Mouse (Mus musculus): ENCODE results near the gene Bcl2l10.
A peak's percentile ranks its signal among the peaks of the same experiment; 100 is the strongest.
"Not testable (repeated sequence)": the region's sequence is repeated elsewhere in the genome, so short reads cannot be mapped to it uniquely, and the experiment has no call there.

Gene Bcl2l10

DNA sequence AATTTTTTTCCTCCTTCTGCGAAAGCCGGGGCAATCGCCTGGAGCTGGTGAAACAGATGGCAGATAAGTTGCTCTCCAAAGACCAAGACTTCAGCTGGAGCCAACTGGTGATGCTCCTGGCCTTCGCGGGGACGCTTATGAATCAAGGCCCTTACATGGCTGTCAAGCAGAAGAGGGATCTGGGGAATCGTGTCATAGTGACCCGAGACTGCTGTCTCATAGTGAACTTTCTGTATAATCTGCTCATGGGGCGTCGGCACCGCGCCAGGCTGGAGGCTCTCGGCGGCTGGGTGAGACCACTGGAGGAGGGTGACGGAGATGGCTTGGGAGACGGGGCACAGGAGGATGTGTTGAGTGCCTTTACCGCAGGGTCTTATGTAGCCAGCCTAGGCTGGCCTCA is 508 bp downstream of the Bcl2l10 start:
- DNase-seq: no peak

DNA sequence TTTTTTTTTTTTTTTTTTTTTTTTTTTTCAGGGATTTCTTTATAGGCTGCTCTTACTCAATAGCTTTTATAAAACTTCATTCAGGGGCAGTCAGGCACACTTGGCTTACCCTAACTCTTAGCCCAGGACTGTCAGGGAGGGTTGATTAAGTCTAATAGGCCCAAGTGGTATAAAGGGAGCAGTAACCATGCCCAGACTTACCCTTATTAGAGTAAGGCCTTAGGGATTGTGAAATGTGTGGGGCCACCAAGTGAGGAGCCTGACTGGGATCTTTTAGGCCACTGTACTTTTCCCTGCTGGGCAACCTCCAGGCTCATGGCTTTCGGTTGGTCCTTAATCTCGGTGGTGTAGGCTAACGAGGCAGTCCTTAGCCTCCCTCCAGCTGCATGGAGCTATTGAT is 1.1 kb downstream of the Bcl2l10 start:
- no peak for DNase-seq

DNA sequence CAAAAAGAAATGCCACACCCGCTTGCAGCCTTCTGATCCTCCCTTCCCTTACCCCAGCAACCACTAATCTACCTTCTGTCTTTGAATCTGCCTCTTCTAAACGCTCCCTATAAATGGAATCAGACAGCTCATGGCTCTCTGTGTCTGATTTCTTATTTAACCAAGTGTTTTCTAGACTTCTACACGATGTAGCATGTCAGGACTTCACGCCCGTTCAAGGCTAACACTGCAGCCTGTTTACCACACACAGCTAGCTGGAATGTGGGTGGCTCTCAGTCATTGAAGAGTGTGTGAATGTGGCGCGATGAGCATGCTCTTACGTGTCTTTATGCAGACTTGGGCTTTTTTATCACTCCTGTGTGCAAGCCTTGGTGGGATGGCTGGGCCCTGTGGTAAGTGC is 5.5 kb downstream of the Bcl2l10 start:
- DNase-seq: no peak

DNA sequence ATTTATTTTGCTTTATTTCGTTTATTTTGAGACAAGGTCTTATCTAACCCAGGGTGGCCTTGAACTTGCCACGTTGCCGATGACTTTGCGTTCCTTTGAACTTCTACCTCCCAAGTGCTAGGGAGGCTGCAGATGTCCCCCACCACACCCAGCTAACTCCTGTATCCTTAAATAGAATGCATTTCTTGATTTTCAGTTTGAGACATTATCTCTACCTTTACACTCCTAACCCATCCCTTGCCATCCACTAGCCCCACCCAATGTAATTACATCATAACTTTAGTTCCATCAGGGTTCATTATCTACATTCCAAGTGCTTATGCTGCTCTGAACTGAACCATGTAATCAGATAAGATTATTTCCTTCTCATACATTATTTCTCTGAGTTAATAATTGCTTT is 8.2 kb downstream of the Bcl2l10 start:
- DNase-seq: no peak

DNA sequence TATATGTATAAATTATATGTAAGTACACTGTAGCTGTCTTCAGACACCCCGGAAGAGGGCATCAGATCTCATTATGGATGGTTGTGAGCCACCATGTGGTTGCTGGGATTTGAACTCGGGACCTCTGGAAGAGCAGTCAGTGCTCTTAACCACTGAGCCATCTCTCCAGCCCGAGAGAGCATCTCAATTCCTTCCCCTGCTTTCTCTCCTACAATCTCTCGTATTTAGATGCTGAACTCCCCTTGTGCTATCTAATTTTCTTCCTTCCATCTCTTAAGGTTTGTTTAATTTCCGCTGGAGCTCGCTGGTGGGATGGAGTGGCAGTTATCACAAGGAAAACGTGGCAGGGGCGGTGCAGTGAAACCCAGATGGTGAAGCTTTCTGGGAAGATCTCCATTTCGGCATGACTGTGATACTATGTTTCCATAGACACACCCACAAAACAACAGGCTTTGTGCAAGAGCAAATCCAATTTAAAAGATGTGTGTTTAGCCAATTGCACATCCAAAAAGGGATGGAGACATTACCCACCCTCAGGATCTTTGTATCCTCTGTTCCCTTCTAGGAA is 9.6 kb downstream of the Bcl2l10 start:
- no peak for DNase-seq

DNA sequence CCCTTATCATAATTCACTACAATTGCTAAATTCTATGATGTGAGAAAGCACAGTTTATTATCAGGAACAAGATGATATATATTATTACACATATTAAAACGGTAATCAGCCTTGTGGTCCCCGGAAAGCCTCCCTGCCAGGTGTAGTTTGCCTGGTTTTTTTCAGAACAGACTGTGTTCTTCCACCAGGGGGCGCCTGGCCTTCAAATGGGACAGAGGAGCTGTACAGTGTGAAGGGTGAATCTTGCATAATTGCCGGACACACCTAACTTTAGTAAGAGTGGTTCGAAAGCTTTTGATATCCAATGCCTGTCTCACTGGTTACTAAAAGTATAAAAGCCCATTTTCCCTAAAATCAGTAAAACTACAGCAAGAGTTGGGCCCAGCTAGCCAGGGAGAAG is 14.1 kb downstream of the Bcl2l10 start:
- DNase-seq: peak; percentile 77

DNA sequence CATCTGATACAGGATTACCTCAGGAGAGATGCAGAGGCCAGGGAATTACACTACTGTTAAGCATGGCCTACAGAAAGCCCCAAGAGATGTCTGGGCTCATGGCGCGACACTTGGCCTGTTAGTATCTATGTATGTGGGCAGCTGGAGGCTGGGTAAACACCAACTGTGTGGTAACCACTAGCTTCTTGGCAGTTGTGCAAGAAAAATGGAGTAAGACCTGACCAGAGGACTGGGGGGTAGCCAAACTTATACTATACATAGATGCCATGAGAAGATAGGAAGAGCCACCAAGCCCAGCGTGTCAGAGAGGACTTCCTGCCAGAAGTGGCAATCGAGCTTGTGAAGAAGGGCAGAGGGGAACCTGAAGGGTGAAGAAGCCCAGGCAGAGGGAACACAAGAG is 14.6 kb downstream of the Bcl2l10 start:
- DNase-seq: no peak

DNA sequence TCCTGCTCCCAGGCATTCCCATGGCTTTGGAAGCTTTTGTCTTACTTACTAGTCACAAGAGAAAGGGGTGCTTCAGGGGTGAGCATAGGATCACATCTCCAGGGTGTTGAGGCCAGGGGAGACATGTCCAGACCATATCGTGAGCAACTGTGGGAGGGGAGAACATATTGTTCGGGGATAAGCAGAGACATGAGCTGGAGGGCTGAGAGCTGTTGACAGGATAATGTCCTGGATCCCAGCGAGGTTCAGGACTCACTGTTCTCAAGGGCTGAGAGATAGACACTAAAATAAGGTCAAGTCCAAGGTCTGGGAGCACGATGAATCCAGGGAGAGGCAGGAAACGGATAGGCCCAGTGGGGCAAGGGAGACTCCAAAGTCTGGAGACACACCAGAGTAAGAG is 15.4 kb downstream of the Bcl2l10 start:
- DNase-seq: no peak

DNA sequence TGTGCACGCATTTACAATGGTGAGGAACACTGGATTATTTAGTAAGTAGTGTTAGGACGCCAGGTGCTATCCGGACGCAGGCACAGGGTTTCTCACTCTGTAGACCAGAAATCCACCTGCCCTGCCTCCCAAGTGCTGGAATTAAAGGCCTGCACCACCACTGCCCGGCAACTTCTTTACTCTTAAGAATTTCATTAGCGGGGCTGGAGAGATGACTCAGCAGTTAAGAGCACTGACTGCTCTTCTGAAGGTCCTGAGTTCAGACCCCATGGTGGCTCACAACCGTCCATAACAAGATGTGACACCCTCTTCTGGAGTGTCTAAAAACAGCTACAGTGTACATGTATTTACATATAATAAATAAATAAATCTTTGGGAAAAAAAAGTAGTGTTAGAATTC is 16.1 kb downstream of the Bcl2l10 start:
- not testable (repeated sequence) for DNase-seq

DNA sequence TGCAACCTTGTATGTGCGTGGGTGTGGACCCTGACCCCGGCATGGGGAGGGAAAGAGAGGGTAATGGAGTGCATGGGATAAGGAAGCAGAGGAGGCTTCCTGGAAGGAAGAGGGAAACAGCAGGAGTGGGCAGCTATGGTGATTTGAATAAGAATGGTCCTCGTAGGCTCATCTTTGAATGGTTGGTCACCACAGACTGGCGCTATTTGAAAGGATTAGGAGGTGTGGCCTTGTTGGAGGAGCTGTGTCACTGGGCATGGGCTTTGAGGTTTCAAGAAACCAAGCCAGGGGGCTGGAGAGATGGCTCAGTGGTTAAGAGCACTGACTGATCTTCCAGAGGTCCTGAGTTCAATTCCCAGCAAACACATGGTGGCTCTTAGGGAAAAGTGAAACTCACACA is 17.6 kb downstream of the Bcl2l10 start:
- DNase-seq: no peak

DNA sequence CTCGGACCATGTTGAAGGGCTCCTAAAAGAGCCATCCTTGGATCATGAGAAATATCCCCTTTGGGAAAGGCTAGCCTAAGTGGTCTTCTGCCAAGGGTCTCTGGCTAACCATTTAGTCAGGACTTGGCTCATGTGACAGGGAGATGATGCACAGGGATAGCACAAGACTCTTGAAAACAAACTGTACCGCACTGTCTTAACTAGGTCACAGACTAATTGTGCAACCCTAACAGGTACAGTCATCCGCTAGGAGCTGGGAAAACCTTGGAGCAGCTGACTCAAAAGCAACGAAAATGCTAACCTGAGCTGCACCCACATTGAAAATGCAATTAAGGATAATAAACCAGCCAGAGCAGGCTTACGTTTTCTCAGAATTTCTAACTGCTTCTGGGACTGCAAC is 18.6 kb downstream of the Bcl2l10 start:
- DNase-seq: no peak

DNA sequence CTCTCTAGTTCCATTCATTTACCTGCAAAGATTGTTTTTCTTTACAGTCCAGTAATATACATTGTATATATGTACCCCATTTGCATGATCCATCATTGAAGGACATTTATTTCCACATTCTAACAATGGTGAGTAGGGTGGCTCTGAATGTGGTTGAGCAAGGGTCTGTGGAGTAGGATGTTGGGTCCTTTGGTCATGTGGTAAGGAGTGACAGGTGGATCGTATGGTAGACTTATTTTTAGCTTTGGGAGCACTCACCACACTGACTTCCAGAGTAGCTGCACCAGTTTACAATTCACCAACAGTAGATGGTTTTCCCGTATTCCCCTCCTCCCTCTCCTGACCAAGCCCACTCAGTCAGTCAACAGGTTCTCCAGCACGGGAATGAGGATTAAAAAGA is 21.2 kb downstream of the Bcl2l10 start:
- DNase-seq: no peak

DNA sequence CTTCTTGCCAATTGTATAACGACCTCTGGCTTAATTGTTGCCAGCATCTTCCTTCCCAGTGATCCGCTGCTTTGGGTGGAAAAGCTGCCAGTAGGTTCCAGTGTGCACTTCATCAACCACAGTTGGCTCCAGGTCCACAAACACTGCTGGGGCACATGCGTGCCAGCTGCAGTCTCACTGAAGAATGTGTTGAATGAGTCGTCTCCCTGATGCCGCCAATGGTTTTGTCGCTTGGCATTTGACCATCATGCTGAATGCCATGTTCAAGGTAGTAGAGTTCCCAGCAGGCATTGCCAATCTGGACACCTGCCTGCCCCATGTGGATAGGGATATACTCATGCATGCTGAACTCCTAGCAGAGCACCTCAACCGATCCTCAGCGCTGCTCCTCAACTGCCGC is 28.0 kb downstream of the Bcl2l10 start:
- DNase-seq: no peak

DNA sequence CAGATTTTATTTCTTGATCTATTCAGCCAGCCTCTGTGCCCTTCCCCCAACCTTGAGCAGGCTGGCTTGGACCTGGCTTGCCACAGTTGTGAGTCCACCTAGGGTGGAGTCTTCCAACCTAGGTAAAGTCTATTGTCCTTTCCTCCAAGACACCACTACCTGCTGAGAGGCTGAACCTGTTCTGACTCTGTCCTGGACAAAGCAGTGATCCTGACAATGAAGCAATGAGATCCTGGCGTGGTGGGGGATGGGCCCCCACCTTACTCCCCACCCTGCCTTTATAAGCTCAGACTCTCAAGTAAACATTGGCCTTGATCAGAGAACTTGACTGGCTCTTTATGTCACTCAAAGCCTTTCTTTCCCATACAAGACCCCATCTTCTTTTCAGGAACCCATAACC is 28.9 kb downstream of the Bcl2l10 start:
- no peak for DNase-seq

DNA sequence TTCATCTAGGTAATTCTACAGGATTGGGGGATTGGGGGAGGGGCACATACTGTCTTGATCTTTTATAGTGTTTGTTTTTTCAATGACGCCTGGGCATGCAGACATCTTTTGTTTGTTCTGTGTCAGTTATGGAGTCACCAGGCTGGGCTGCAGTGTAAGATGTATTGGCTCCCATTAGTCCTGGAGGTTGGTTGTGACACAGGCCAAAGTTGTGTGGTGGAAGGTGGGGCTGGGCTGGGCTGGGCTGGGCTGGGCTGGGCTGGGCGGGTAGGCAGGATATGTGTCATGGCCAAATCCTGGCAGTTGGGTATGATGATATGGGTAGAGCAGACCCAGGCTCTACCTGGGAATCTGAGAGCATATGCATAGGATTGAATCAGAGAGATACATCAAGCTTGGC is 31.2 kb downstream of the Bcl2l10 start:
- no peak for DNase-seq

DNA sequence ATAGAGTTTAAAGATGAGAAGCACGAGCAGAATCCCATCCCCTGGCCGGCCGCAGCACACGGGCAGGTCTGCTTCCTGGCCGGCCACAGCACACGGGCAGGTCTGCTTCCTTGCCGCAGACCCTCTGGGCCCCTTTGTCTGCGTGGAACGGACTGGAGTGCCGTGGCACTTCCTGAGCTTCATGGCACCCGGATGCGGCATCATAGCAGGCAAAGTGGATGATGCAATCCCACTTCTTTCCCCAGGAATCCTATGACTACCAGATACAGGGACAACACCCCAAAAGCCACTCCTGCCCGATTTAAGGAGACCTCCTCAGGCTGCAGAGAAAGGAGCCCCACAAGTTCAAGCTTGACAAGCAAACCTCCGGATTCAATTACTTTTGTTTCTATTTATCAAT is 35.3 kb downstream of the Bcl2l10 start:
- DNase-seq: no peak

DNA sequence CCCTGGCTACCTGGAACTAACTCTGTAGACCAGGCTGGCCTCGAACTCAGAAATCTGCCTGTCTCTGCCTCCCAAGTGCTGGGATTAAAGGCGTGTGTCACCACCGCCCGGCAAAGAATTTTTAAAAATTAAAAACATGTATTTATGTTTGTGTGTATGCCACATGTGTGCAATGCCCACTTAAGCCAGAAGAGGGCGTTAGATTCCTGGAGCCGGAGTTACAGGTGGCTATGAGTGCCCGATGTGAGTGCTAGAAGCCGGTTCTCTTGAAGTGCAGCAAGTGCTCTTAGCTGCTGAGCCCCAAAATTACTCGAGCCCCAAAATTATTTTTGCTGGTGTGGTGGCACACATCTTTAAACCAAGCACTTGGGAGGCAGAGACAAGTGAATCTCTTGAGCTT is 36.2 kb downstream of the Bcl2l10 start:
- DNase-seq: no peak

DNA sequence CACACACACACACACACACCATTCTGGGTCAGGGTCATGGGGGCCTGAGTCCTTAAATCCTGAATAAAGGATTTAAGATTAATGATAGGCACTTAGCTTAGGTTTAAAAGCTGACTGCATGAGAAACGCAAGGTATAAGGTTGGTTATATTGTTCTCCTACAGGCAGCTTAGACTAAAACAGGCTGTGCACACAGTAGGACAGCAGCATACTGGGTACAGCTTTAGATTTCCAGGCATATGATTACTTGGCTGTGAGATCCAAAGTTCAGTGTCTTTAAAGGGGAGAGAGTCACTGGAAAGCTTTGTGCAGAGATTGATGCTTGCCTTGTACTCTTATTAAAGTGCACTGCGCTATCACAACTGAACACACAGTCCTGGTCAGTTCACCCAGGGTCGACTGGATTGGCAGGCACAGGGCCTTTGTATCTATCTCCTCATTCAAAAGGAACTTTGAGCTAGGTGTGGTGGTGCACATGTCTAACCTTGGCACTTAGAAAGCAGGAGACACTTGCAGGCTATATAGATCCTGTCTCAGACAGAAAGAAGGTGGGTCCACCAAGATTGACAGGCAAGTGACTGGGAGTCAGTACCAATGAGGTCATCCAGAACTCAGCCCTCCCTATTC is 36.9 kb downstream of the Bcl2l10 start:
- no peak for DNase-seq

DNA sequence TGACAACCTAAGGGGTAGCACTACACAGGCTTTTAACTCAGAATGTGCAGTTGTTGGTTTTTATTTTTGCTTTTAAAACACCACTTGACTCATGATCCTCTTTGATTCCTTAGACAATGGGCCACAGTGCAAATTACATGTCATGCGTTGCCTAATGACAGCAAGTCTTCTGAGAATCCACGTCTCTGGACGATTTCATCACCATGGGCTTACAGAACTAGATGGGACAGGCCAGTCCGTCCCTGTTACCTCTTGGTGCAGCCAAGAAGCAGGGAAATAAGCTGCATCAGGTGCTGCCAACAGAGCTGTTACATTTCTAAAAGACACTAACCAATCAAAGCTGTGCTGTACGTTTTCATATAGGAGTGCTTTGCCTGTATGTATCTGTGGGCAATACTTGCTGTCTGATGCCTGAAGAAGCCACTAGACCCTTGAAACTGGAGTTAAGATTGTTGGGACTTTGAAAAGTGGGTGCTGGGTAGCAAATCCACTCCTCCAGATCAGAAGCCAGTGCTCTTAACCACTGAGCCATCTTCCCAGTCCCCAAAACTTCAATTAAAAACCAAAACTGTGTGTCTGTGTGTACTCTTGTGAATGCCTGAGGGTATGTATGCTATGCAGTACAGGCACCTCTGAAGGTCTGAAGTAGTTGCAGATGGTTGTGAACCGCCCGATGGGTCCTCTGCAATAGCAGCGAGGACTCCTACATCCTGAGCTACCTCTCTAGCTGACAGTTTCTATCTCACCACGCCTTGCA is 37.8 kb downstream of the Bcl2l10 start:
- no peak for DNase-seq

DNA sequence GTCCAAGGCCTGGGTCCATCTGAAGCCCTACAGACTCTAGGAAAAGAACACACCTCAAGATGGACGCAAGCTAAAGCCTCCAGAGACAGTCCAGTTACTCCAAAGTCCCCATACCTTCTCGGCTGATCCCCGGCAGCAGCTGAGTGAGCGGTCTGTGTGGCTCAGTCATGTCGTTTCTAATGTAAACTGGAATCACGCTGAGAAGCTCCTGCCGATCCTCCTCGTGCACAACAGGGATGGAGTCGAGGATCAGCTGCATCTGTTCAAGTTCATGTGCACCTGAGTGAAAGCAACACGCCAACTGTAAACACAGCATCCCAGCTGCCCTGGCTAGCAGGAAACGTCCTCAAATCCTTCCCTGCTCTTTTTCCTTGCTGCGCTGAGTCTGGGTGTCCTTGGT is 45.7 kb downstream of the Bcl2l10 start:
- DNase-seq: no peak

DNA sequence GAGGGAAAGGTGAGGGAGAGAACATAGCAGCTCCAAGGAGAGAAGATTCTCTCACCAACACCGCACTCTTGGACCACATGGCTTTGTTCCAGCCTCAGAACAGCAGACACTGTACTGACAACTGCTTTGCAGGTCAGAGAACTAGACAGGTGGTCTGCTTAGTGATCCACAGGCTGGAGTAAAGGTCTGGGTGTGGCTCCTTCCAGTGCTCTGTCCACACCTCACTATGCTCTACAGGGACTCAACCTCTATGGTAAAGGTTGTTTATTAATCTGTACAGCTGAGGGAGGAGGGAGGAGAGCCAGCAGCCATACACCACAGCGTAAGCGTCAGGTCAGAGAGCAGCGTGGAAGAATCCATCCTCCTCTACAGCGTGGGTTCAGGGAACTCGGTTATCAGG is 48.4 kb downstream of the Bcl2l10 start:
- DNase-seq: no peak

DNA sequence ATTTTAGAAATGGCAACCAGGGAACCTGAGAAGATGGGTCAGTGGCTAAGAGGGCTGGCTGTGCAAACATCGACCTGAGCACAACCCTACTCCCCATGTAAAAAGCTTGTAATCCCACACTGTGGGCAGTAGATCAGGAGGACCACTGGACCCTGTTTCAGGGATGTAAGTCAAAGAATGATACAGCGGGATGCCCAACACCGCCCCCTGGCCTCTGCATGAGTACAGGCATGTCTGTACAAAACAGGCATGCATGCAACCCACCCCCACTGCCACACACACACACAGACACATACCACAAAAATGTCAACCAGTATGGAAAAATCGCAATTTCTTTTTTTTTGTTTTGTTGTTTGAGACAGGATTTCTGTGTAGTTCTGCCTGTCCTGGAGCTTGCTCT is 51.5 kb downstream of the Bcl2l10 start:
- DNase-seq: no peak

DNA sequence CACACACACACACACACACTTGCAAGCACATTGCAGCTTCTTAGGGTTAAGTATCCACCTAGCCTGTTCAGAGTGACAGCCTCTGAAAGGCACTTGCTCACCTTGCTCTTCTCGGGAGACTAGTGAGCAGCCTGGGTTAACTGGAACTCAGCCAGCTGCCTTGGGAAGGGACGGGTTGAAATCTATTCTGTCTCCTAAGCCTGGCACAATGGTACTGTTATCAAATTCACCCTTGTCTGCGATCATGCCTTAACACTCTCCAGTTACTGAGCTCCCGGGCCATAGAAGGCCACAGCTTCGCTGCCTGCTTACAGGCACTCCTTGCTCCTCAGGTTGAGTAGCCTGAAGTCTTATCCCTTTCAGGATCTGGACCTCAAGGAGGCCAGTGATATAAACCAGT is 53.1 kb downstream of the Bcl2l10 start:
- no peak for DNase-seq
